Mouse (Mus musculus) mesoderm, embryonic 11.5 days (tissue): Measurements from ENCODE around the gene Wfdc3.

ENCODE experiments used
- DNase-seq: peaks from one replicate; pipeline ENCODE4 v3.0.0-alpha.2; 2012; ENCODE audit warnings: low read depth, low spot score

The Wfdc3 gene

GRCm38 (mm10) chr2:164745843-164746479, at the start of gene Wfdc3, which contains the start of gene Dnttip1:
Gene Wfdc3, minus strand, starts transcription at chr2:164745931.
Gene Dnttip1, plus strand, starts transcription at chr2:164745983.
- DNase-seq: peak; percentile 95

DNA sequence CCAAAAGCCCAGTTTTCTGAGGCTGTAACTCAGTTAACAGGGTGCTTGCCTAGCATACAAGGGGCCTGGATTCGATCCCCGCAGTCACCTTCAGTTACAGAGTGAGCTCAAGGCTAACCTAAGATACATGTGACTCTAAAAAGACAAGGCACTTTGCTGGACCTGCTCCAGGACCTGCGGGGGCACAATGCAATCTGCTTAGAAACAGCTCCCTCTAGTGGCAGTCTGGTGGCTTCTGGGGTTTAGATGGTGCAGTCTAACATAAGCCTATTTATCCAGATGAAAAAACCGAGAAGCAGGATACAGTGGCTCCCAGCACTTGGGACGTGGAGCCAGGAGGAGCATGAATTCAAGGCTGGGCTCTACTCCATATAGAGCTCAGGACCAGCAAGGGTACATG, 48.6 kb upstream of the Wfdc3 start:
- DNase-seq: peak; percentile 89

DNA sequence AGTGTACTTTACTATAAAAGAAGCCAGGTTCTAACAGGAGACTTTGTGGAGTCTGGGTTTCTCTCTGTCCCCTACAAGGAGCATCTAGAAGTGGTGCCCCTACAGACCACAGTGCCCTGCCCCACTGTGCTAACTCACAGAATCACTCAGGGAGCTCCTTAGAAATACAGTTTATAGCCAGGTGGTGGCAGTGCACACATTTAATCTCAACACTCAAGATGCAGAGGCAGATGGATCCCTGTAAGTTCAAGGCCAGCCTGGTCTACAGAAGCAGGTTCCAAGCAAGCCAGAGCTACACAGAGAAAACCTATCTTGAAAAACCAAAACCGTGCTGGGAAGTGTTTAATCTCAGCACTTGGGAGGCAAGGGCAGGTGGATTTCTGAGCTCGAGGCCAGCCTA, 48.0 kb upstream of the Wfdc3 start:
- DNase-seq: no peak

GRCm38 (mm10) chr2:164793236-164793635, 47.5 kb upstream of the Wfdc3 start:
- DNase-seq: peak; percentile 65

DNA sequence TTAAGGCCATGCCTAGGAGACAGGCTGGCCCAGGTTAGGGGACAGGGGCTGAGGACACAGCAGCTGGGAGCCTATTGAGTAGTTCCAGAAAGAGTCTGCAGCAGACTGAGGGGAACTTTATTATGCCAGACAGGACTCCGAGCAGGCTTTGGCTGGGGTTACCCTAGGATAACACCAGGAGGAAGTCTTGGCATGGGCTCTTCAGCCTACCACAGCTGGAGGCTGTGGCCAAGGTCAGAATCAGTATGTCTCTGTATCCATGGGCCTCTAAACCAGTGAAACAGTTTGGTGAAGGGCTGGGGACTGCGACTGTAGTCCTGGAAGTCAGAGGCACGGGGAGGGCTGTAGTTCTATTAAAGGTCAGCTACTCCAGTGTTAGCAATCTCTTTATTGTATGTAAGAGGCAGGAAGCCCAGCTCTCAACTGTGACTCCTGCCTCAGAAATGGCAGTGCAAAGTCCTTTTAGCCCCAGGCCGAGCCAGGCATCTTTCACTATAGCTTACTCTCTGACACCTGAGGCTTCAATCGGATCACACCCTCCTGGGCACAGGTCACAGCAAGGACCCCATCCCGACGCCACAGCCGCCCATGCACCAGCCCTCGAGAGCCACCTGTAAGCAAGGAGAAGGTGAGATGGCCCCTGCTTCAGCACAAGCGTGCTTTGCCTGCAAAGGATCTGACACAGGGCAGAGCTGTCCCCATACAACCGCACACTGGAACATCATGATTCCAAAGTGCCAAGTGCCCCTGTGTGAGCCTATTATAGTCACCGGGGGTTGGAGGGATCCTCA, 46.9 kb upstream of the Wfdc3 start:
- no peak for DNase-seq

DNA sequence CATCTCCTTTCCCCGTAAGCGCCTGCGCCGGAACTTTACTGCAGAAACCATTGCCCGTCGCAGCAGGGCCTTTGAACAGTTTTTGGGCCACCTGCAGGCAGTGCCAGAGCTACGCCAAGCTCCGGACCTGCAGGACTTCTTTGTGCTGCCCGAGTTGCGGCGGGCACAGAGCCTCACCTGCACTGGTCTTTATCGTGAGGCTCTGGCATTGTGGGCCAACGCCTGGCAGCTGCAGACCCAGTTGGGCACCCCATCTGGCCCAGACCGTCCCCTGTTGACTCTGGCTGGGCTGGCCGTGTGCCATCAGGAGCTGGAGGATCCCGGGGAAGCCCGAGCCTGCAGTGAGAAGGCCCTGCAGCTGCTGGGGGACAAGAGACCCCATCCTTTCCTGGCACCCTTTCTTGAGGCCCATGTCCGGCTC, 46.1 kb upstream of the Wfdc3 start:
- DNase-seq: no peak

- DNase-seq: no peak
Observed at GRCm38 (mm10) chr2:164790451-164790850, 44.7 kb upstream of the Wfdc3 start.

DNA sequence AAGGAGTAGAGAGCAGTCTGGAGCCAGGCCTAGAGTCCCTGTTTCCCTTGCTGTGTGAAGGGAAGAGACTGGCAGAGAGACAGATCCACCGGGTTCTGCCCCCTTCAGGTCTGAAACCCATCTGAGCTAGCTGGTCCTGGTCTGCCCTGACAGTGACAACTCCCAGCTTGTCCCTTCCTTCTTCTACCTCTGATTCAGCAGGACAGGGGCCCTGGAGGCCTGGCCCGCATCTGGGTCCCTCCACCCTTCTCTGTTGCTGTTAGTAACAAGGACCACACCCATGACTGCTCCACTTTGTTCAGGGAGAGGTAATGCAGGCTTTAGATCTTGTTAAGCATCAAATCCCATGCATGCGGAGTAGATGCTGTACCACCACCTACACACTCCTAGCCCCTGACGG, 42.7 kb upstream of the Wfdc3 start:
- DNase-seq: no peak

DNA sequence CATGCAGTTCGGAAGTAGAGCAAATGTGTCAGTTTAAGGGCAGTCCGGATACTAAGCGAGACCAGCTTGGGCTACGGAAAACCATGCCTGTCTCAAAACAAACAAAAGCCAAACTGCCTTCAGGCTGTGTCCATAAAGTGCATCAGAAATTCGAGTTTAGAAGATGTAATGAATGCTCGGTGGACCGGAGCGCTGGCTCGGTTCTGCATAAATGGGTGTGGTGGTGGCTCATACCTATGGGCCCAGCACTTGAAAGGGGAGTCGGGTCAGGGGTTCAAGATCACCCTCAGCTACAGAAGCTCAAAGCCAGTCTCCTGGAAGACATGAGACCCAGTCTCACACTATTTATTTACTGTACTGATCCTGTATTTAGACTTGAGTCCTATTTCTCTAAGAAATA, 42.0 kb upstream of the Wfdc3 start:
- no peak for DNase-seq

GRCm38 (mm10) chr2:164787032-164787431, 41.3 kb upstream of the Wfdc3 start:
- no peak for DNase-seq

- no peak for DNase-seq
Observed at GRCm38 (mm10) chr2:164786388-164786885, 40.7 kb upstream of the Wfdc3 start.

- DNase-seq: peak; percentile 85
Observed at GRCm38 (mm10) chr2:164785481-164786387, 40.0 kb upstream of the Wfdc3 start, which contains the start of gene Snx21. Gene Snx21, plus strand, starts transcription at chr2:164785823.

- no peak for DNase-seq
Observed at GRCm38 (mm10) chr2:164784869-164785420, 39.2 kb upstream of the Wfdc3 start.

- DNase-seq: no peak
Observed at GRCm38 (mm10) chr2:164783926-164784581, 38.3 kb upstream of the Wfdc3 start.

GRCm38 (mm10) chr2:164781876-164782275, 36.1 kb upstream of the Wfdc3 start:
- DNase-seq: no peak

DNA sequence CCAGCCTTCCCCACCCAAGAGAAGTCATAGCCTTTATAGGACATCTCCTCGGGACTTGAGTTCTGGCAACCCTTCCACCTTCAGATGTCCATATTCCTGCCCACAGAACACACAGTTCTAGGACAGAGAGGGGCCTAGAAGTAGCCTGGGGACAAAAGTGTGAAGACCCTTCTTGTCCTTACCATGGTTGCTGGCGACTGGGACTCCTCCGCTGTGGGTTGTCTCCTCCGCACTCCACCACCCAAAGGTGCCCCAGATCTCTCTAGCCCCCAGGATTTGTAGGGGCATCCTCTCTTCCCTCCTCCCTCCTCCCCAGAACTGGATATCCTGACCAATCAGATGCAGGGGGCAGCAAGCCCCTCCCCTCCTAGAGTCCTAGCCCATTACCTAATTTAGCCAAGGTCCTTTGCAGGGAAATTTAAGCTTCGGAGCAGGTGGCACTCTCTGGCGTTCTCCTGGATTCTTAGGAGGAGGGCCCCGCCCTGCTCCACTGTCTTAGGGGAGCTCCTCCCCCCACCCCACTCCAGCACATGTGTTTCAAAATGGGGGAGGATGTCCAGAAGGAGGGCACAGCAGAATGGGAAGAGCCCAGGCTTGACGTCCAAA, 33.9 kb upstream of the Wfdc3 start, which contains the start of gene Tnnc2:
Tnnc2 (minus strand) TSS at position 487 of the 606 bp plus-strand sequence.
- DNase-seq: no peak

- no peak for DNase-seq
Observed at GRCm38 (mm10) chr2:164778809-164779208, 33.1 kb upstream of the Wfdc3 start.

DNA sequence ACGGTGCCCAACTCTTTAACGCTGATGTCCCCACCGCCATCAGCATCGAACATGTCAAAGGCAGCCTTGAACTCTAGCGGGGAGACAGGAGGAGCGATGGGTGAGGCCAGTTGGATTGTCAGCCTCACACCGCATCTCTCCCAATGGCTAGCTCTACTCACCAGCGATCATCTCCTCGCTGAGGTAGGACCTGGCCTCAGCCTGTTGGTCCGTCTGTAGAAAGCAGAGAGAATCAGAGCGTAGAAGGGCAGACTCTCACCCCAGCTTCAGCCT, 32.2 kb upstream of the Wfdc3 start:
- no peak for DNase-seq

DNA sequence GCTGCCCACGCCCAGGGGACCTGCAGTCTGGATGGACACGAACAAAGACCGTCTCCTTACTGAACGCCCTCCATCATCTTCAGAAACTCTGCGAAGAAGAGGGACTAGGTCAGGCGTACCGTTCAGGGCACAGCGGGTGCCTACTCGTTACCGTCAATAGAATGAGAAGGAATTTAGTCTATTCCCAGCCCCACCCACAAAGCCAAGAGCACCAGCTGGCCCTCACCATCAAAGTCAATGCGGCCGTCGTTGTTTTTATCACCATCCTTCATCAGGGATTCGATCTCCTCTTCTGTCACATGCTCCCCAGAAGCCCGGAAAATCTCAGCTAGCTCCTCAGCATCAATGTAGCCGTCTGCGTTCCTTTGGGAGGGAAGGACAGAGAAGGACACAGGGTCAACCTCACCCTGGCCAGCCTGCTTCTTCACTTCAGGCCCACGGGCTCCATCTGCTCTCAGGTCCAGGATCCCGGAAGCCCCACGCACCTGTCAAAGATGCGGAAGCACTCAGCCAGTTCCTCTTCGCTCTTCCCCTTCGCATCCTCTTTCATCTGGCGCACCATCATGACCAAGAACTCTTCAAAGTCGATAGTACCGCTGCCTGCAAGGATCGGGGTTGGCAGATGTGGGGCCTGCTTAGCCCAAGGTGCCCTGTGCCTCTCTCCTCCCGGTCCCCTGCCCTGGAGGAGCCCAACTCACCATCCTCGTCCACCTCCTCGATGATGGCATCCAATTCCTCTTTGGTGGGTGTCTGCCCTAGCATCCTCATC, 31.7 kb upstream of the Wfdc3 start:
- no peak for DNase-seq

GRCm38 (mm10) chr2:164776801-164777200, 31.1 kb upstream of the Wfdc3 start:
- DNase-seq: no peak
